Mouse (Mus musculus): ENCODE data around the gene Eng.

Gene Eng

GRCm38 (mm10) chr2:32711301-32712056 lies 65.1 kb downstream of the Eng start:
- no peak for DNase-seq (ENCODE audit: low spot score)

GRCm38 (mm10) chr2:32712108-32712551 lies 65.7 kb downstream of the Eng start:
- peak; percentile 85 for DNase-seq (ENCODE audit: low spot score)

- DNase-seq (ENCODE audit: low spot score): peak; percentile 97
Observed at GRCm38 (mm10) chr2:32712586-32712933, 66.2 kb downstream of the Eng start.

GRCm38 (mm10) chr2:32712934-32713817 lies 66.8 kb downstream of the Eng start, which contains the start of gene Cdk9:
TSS of gene Cdk9 (minus strand) at chr2:32713076.
- peak; percentile 95 for DNase-seq (ENCODE audit: low spot score)

GRCm38 (mm10) chr2:32714117-32714986 lies 68.0 kb downstream of the Eng start:
- no peak for DNase-seq (ENCODE audit: low spot score)

- no peak for DNase-seq (ENCODE audit: low spot score)
Observed at GRCm38 (mm10) chr2:32714987-32715425, 68.6 kb downstream of the Eng start.

- DNase-seq (ENCODE audit: low spot score): no peak
Observed at GRCm38 (mm10) chr2:32718761-32719160, 72.4 kb downstream of the Eng start.

GRCm38 (mm10) chr2:32720053-32720452 lies 73.7 kb downstream of the Eng start:
- no peak for DNase-seq (ENCODE audit: low spot score)

- DNase-seq (ENCODE audit: low spot score): no peak
Observed at GRCm38 (mm10) chr2:32720681-32721229, 74.4 kb downstream of the Eng start, which contains the start of gene Sh2d3c. TSS of gene Sh2d3c (plus strand) at chr2:32721055.

- DNase-seq (ENCODE audit: low spot score): no peak
Observed at GRCm38 (mm10) chr2:32722046-32722445, 75.7 kb downstream of the Eng start.

- DNase-seq (ENCODE audit: low spot score): no peak
Observed at GRCm38 (mm10) chr2:32722581-32722980, 76.2 kb downstream of the Eng start.

GRCm38 (mm10) chr2:32724149-32724548 lies 77.8 kb downstream of the Eng start:
- DNase-seq (ENCODE audit: low spot score): no peak

GRCm38 (mm10) chr2:32724832-32725790 lies 78.7 kb downstream of the Eng start:
- no peak for DNase-seq (ENCODE audit: low spot score)

GRCm38 (mm10) chr2:32727435-32727834 lies 81.0 kb downstream of the Eng start:
- peak; percentile 94 for DNase-seq (ENCODE audit: low spot score)

GRCm38 (mm10) chr2:32728463-32728862 lies 82.1 kb downstream of the Eng start:
- DNase-seq (ENCODE audit: low spot score): peak; percentile 46

- no peak for DNase-seq (ENCODE audit: low spot score)
Observed at GRCm38 (mm10) chr2:32729547-32729946, 83.2 kb downstream of the Eng start.

- DNase-seq (ENCODE audit: low spot score): peak; percentile 46
Observed at GRCm38 (mm10) chr2:32730854-32731253, 84.5 kb downstream of the Eng start.

GRCm38 (mm10) chr2:32731911-32732310 lies 85.5 kb downstream of the Eng start:
- DNase-seq (ENCODE audit: low spot score): no peak

All from testis, postnatal 10 days (tissue).